Mouse (Mus musculus) liver, embryonic 14.5 days (tissue): ENCODE results near the gene Gm21985. TPM values are rescaled to one million over a fixed set of nuclear protein-coding genes. Genes with fewer than 3 reads are reported as not detected.

Experiments used
- ATAC-seq: fragments of 200-750 bp; cut with Nextera tagmentation; 2 replicates; pipeline ENCODE4 v1.8.0; 2017; ENCODE audit warnings: moderate number of reproducible peaks, mild to moderate bottlenecking, moderate library complexity; ENCODE audit not compliant: insufficient read depth
- DNase-seq, 3 experiments: peaks; one replicate each; pipeline ENCODE4 v3.0.0-alpha.2; 2012 to 2013; ENCODE audit warnings: low read depth in 3 of 3, low spot score in 3 of 3
- H3K27ac ChIP-seq: fragments of 300-500 bp; sonication (generic); 2 replicates; pipeline ENCODE4 v1.5.1; 2014; ENCODE audit warnings: moderate library complexity, mild to moderate bottlenecking, control low read depth, inconsistent platforms
- H3K27me3 ChIP-seq: fragments of 300-500 bp; sonication (generic); 2 replicates; pipeline ENCODE4 v1.6.1; 2014; ENCODE audit warnings: mild to moderate bottlenecking, low read length, moderate library complexity; ENCODE audit not compliant: control insufficient read depth, insufficient read depth
- H3K36me3 ChIP-seq: fragments of 300-500 bp; sonication (generic); replicated peaks from 2 replicates; pipeline ENCODE4 v1.6.1; 2014; ENCODE audit warnings: low read depth; ENCODE audit not compliant: control insufficient read depth, insufficient read depth
- H3K4me1 ChIP-seq, 2 experiments: fragments of 200-500 bp in 1 of 2; fragments of 300-500 bp in 1 of 2; sonication (generic) in 1 of 2; replicated peaks; 2 replicates each; pipeline ENCODE4 v1.6.1; 2012 to 2014; ENCODE audit warnings: antibody characterized with exemption in 1 of 2, inconsistent platforms in 1 of 2, low read length in 1 of 2; ENCODE audit not compliant: control insufficient read depth in 2 of 2, insufficient read depth in 2 of 2
- H3K4me2 ChIP-seq: fragments of 300-500 bp; sonication (generic); 2 replicates; pipeline ENCODE4 v1.6.1; 2014; ENCODE audit warnings: low read depth, mild to moderate bottlenecking, control low read depth, moderate library complexity
- H3K4me3 ChIP-seq, 2 experiments: fragments of 200-500 bp in 1 of 2; fragments of 300-500 bp in 1 of 2; sonication (generic) in 1 of 2; 2 replicates each; pipeline ENCODE4 v1.5.1; 2012 to 2014; ENCODE audit warnings: low read depth in 2 of 2, low read length in 2 of 2, mild to moderate bottlenecking in 2 of 2, control low read depth in 1 of 2, inconsistent platforms in 1 of 2, moderate library complexity in 1 of 2; ENCODE audit not compliant: insufficient read depth in 1 of 2
- H3K9ac ChIP-seq: fragments of 300-500 bp; sonication (generic); replicated peaks from 2 replicates; pipeline ENCODE4 v1.6.1; 2014; ENCODE audit warnings: mild to moderate bottlenecking, control low read depth, moderate library complexity
- H3K9me3 ChIP-seq: fragments of 300-500 bp; sonication (generic); 2 replicates; pipeline ENCODE4 v1.6.1; 2016; ENCODE audit warnings: low read length, mixed read lengths; ENCODE audit not compliant: control insufficient read depth
- CTCF ChIP-seq: IDR thresholded peaks from 2 replicates; pipeline ENCODE4 v1.5.1; 2016; ENCODE audit warnings: antibody characterized with exemption, low read depth, control low read depth
- EP300 ChIP-seq: IDR thresholded peaks from 2 replicates; pipeline ENCODE4 v1.6.1; 2016; ENCODE audit warnings: antibody characterized with exemption, low read depth
- WGBS: fragments of 180-500 bp; shearing (Covaris S2); extraction: QIAGEN DNeasy Blood & Tissue Kit; methylation state at CpG from one replicate; pipeline ENCODE4 v1.1.7; 2014; ENCODE audit not compliant: insufficient replicate concordance; 5-methylcytosine and 5-hydroxymethylcytosine counted together
- polyA plus RNA-seq, 2 experiments: library from polyadenylated mRNA; depleted of rRNA in 1 of 2; stranded (reverse) in 1 of 2; unstranded in 1 of 2; fragments of >200 nt; fragmentation: Nextera tagmentation in 1 of 2; extraction: Ambion mirVana in 1 of 2; gene quantifications; 2 replicates each; pipeline versions ENCODE4 v1.2.1 to v1.2.3; 2012 to 2014

Gene Gm21985
- polyA plus RNA-seq, 2 experiments: not detected

- ATAC-seq: no peak
- DNase-seq: no peak
- H3K9ac ChIP-seq: no peak overlapping the region
- no peak overlapping the region for H3K27ac ChIP-seq
- H3K9me3 ChIP-seq: no peaks in the 10 kb centered on the region
- 76% methylated on average over 14 of the region's 14 CpGs for WGBS
- H3K4me1 ChIP-seq: peaks cover 0 to 3% of the 10 kb centered on the region in 2 experiments; a peak in 1 of 4 replicates
- H3K27me3 ChIP-seq: no peaks in the 10 kb centered on the region; the same call in 1 of the 2 replicates
- no peak overlapping the region for H3K4me3 ChIP-seq
- TF ChIP-seq EP300 (no peak), CTCF (no peak)
- H3K36me3 ChIP-seq: no peaks in the 10 kb centered on the region
- no peak overlapping the region for H3K4me2 ChIP-seq
Measured at GRCm38 (mm10) chr2:112241787-112242186, 24.3 kb upstream of the Gm21985 start.

- Histone ChIP-seq H3K36me3 (no peaks in the 10 kb centered on the region), H3K4me2 (no peak overlapping the region), H3K27me3 (no peaks in the 10 kb centered on the region), H3K9ac (no peak overlapping the region), H3K4me1 (no peaks in the 10 kb centered on the region), H3K9me3 (no peaks in the 10 kb centered on the region), H3K4me3 (no peak overlapping the region), H3K27ac (no peak overlapping the region)
- DNase-seq: no peak
- 67% methylated on average over 5 of the region's 5 CpGs for WGBS
- TF ChIP-seq EP300: no peak
- TF ChIP-seq CTCF: no peak
- no peak for ATAC-seq
Measured at GRCm38 (mm10) chr2:112245307-112245706, 20.8 kb upstream of the Gm21985 start.

- TF ChIP-seq CTCF (no peak), EP300 (no peak)
- 76% methylated on average over 6 of the region's 6 CpGs for WGBS
- Histone ChIP-seq H3K4me2 (no peak overlapping the region), H3K4me3 (no peak overlapping the region), H3K9me3 (no peaks in the 10 kb centered on the region), H3K27me3 (no peaks in the 10 kb centered on the region), H3K27ac (no peak overlapping the region), H3K36me3 (no peaks in the 10 kb centered on the region), H3K9ac (no peak overlapping the region), H3K4me1 (no peaks in the 10 kb centered on the region)
- DNase-seq: no peak
- ATAC-seq: no peak
Measured at GRCm38 (mm10) chr2:112246193-112246592, 19.9 kb upstream of the Gm21985 start.

GRCm38 (mm10) chr2:112247323-112247722, 18.8 kb upstream of the Gm21985 start:
- ATAC-seq (no peak), DNase-seq (no peak)
- Histone ChIP-seq H3K9me3 (no peaks in the 10 kb centered on the region), H3K4me1 (no peaks in the 10 kb centered on the region), H3K27me3 (no peaks in the 10 kb centered on the region), H3K4me2 (no peak overlapping the region), H3K36me3 (no peaks in the 10 kb centered on the region), H3K4me3 (no peak overlapping the region), H3K9ac (no peak overlapping the region), H3K27ac (no peak overlapping the region)
- 42% methylated on average over 10 of the region's 10 CpGs for WGBS
- no peak for TF ChIP-seq EP300
- TF ChIP-seq CTCF: no peak

GRCm38 (mm10) chr2:112249780-112250453, 16.2 kb upstream of the Gm21985 start:
- no peaks in the 10 kb centered on the region for H3K9me3 ChIP-seq
- H3K27ac ChIP-seq: no peak overlapping the region
- H3K4me2 ChIP-seq: no peak overlapping the region
- 68% methylated on average over 10 of the region's 10 CpGs for WGBS
- no peaks in the 10 kb centered on the region for H3K27me3 ChIP-seq
- H3K4me3 ChIP-seq: no peak overlapping the region
- no peak for ATAC-seq
- H3K9ac ChIP-seq: no peak overlapping the region
- TF ChIP-seq EP300: no peak
- TF ChIP-seq CTCF: no peak
- no peaks in the 10 kb centered on the region for H3K36me3 ChIP-seq
- H3K4me1 ChIP-seq: no peaks in the 10 kb centered on the region
- no peak for DNase-seq
